Mouse (Mus musculus): ENCODE results near the gene Obp2a. TPM values are rescaled to one million over a fixed set of nuclear protein-coding genes. Genes with fewer than 3 reads are reported as not detected.
"Not testable (repeated sequence)": the region's sequence is repeated elsewhere in the genome, so short reads cannot be mapped to it uniquely, and the experiment has no call there.

The Obp2a gene
- polyA plus RNA-seq, 1 experiment from 2014 or later: not detected

DNA sequence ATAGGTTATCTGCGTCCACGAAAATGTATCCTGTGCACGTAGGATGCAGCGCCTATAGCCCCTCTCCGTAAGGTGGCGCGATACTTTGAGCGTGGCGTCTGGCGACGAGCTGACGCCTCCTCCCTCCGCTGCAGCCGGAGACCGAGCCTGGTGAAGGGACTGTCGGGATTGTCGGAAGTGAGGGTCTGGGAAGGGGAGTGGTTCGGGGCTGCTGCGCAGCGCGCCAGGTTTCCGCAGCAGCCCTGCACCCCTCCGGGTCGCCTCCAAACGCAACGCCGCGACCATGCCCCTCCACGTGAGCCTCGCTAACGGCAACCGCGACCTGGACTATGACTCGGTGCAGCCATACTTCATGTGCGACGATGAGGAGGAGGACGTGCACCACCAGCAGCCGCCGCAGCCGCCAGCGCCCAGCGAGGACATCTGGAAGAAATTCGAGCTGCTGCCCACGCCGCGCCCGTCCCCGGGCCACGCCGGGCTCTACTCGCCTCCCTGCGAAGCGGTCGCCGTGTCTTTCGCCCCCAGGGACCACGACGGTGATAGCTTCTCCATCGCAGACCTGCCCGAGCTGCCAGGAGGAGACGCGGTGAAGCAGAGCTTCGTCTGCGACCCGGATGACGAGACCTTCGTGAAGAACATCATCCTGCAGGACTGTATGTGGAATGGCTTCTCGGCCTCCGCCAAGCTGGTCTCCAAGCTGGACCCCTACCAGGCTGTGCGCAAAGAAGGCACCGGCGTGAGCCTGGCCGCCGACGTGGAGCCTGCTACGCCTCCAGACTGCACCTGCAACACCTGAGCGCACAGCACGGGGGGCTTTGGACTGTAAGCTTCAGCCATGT, 7.0 kb downstream of the Obp2a start, which contains the start of gene Bmyc:
Bmyc (plus strand) TSS at position 97 of the 839 bp plus-strand sequence.
- DNase-seq (ENCODE audit: low spot score) (peak; percentile 91), ATAC-seq (ENCODE audit: low FRiP score) (peak; percentile 96)
- Histone ChIP-seq H3K4me1 (replicated peaks; ENCODE audit: control insufficient read depth, insufficient read depth, low read length) (peaks cover 14% of the 10 kb centered on the region), H3K4me3 (replicated peaks; ENCODE audit: low read length) (peak within 1 kb of the TSS; percentile 91), H3K9me3 (ENCODE audit: control insufficient read depth, low read length) (no peaks in the 10 kb centered on the region), H3K27me3 (ENCODE audit: control insufficient read depth, insufficient read depth, low read length) (no peaks in the 10 kb centered on the region), H3K9ac (peak within 1 kb of the TSS; percentile 91), H3K27ac (peak within 1 kb of the TSS; percentile 88), H3K4me2 (replicated peaks) (peak within 1 kb of the TSS; percentile 79), H3K36me3 (replicated peaks; ENCODE audit: control insufficient read depth, insufficient read depth) (no peaks in the 10 kb centered on the region)
- under 1% methylated on average over 78 of the region's 78 CpGs for WGBS

DNA sequence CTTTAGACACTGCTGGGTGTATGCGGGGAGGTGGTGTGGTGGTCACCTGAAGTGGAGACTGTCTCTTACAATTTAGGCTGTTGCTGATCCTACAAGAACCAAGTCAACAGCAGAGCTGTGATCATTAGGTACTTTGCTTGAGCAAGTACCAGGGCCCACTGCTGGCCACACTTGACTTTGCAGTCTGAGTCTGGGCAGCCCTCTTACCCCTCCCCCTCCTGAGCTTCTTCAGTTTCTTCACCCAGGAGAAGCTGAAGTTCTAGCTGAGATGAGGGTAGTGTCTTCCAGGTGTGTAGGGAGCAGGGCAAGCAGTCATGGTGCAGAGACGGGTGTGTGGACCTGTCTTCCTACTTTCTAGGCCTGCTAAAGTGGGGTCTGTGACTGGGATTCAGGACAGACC, 8.3 kb downstream of the Obp2a start:
- H3K4me1 ChIP-seq (replicated peaks; ENCODE audit: control insufficient read depth, insufficient read depth, low read length): peaks cover 14% of the 10 kb centered on the region
- H3K9me3 ChIP-seq (ENCODE audit: control insufficient read depth, low read length): no peaks in the 10 kb centered on the region
- peak overlapping the region; percentile 91 for H3K4me3 ChIP-seq (replicated peaks; ENCODE audit: low read length)
- peak; percentile 40 for DNase-seq (ENCODE audit: low spot score)
- H3K4me2 ChIP-seq (replicated peaks): peak overlapping the region; percentile 79
- no peak overlapping the region for H3K9ac ChIP-seq
- 67% methylated on average over 2 of the region's 2 CpGs for WGBS
- no peaks in the 10 kb centered on the region for H3K36me3 ChIP-seq (replicated peaks; ENCODE audit: control insufficient read depth, insufficient read depth)
- no peaks in the 10 kb centered on the region for H3K27me3 ChIP-seq (ENCODE audit: control insufficient read depth, insufficient read depth, low read length)
- H3K27ac ChIP-seq: no peak overlapping the region
- no peak for ATAC-seq (ENCODE audit: low FRiP score)

GRCm38 (mm10) chr2:25709056-25709455, 9.2 kb downstream of the Obp2a start:
- WGBS: 100% methylated on average over 1 of the region's 1 CpGs
- not testable (repeated sequence) for H3K36me3 ChIP-seq (replicated peaks; ENCODE audit: control insufficient read depth, insufficient read depth); H3K27me3 ChIP-seq (ENCODE audit: control insufficient read depth, insufficient read depth, low read length); H3K9ac ChIP-seq; DNase-seq (ENCODE audit: low spot score); ATAC-seq (ENCODE audit: low FRiP score); H3K4me3 ChIP-seq (replicated peaks; ENCODE audit: low read length); H3K9me3 ChIP-seq (ENCODE audit: control insufficient read depth, low read length); H3K27ac ChIP-seq
- H3K4me1 ChIP-seq (replicated peaks; ENCODE audit: control insufficient read depth, insufficient read depth, low read length): peaks cover 14% of the 10 kb centered on the region
- peak overlapping the region; percentile 79; the same call in 1 of the 2 replicates for H3K4me2 ChIP-seq (replicated peaks)

GRCm38 (mm10) chr2:25709791-25710190, 9.9 kb downstream of the Obp2a start:
- not testable (repeated sequence) for H3K36me3 ChIP-seq (replicated peaks; ENCODE audit: control insufficient read depth, insufficient read depth); H3K4me2 ChIP-seq (replicated peaks); H3K27me3 ChIP-seq (ENCODE audit: control insufficient read depth, insufficient read depth, low read length); H3K9me3 ChIP-seq (ENCODE audit: control insufficient read depth, low read length); ATAC-seq (ENCODE audit: low FRiP score); DNase-seq (ENCODE audit: low spot score); H3K27ac ChIP-seq; H3K9ac ChIP-seq; H3K4me3 ChIP-seq (replicated peaks; ENCODE audit: low read length)
- 66% methylated on average over 2 of the region's 2 CpGs for WGBS
- H3K4me1 ChIP-seq (replicated peaks; ENCODE audit: control insufficient read depth, insufficient read depth, low read length): peaks cover 14% of the 10 kb centered on the region

DNA sequence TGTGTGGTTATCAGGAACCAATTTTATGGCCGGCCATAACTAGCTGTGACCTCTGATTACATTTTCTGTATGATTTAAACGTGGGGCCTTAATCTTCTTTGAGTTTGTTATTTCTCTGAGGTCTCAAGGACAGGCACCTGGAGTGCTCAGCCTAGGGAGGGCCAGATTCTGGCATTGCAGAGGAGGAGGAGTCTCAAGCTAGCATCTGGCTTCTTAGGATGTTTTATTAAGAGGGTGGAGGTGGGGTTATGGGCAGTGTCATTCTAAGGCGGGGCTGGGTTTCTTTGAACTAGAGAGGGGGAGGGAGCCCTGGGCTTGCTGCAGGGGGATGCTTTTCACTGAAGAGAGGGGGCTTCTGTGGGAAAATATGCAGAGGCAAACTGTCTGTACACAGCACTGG, 11.8 kb downstream of the Obp2a start:
- 36% methylated on average over 3 of the region's 3 CpGs for WGBS
- not testable (repeated sequence) for H3K9ac ChIP-seq; H3K4me3 ChIP-seq (replicated peaks; ENCODE audit: low read length); DNase-seq (ENCODE audit: low spot score); ATAC-seq (ENCODE audit: low FRiP score); H3K9me3 ChIP-seq (ENCODE audit: control insufficient read depth, low read length); H3K36me3 ChIP-seq (replicated peaks; ENCODE audit: control insufficient read depth, insufficient read depth); H3K27ac ChIP-seq; H3K27me3 ChIP-seq (ENCODE audit: control insufficient read depth, insufficient read depth, low read length); H3K4me2 ChIP-seq (replicated peaks)
- peaks cover 14% of the 10 kb centered on the region for H3K4me1 ChIP-seq (replicated peaks; ENCODE audit: control insufficient read depth, insufficient read depth, low read length)

- DNase-seq (ENCODE audit: low spot score) (no peak), ATAC-seq (ENCODE audit: low FRiP score) (no peak)
- H3K27ac ChIP-seq: no peak overlapping the region
- H3K4me1 ChIP-seq (replicated peaks; ENCODE audit: control insufficient read depth, insufficient read depth, low read length): no peaks in the 10 kb centered on the region
- H3K36me3 ChIP-seq (replicated peaks; ENCODE audit: control insufficient read depth, insufficient read depth): no peaks in the 10 kb centered on the region
- no peaks in the 10 kb centered on the region for H3K9me3 ChIP-seq (ENCODE audit: control insufficient read depth, low read length)
- no peak overlapping the region for H3K4me2 ChIP-seq (replicated peaks)
- H3K27me3 ChIP-seq (ENCODE audit: control insufficient read depth, insufficient read depth, low read length): no peaks in the 10 kb centered on the region
- H3K4me3 ChIP-seq (replicated peaks; ENCODE audit: low read length): no peak overlapping the region
- H3K9ac ChIP-seq: no peak overlapping the region
Observed at GRCm38 (mm10) chr2:25717222-25717621, 17.4 kb downstream of the Obp2a start.

GRCm38 (mm10) chr2:25733199-25733930, 33.5 kb downstream of the Obp2a start:
- Histone ChIP-seq H3K27me3 (ENCODE audit: control insufficient read depth, insufficient read depth, low read length) (no peaks in the 10 kb centered on the region), H3K4me3 (replicated peaks; ENCODE audit: low read length) (no peak overlapping the region), H3K9ac (no peak overlapping the region), H3K27ac (no peak overlapping the region), H3K36me3 (replicated peaks; ENCODE audit: control insufficient read depth, insufficient read depth) (no peaks in the 10 kb centered on the region), H3K4me1 (replicated peaks; ENCODE audit: control insufficient read depth, insufficient read depth, low read length) (no peaks in the 10 kb centered on the region), H3K9me3 (ENCODE audit: control insufficient read depth, low read length) (peaks cover 4% of the 10 kb centered on the region; the same call in 1 of the 2 replicates), H3K4me2 (replicated peaks) (no peak overlapping the region)
- ATAC-seq (ENCODE audit: low FRiP score) (no peak), DNase-seq (ENCODE audit: low spot score) (no peak)
- WGBS: 74% methylated on average over 2 of the region's 2 CpGs

- H3K4me2 ChIP-seq (replicated peaks); H3K9me3 ChIP-seq (ENCODE audit: control insufficient read depth, low read length); H3K4me3 ChIP-seq (replicated peaks; ENCODE audit: low read length); H3K36me3 ChIP-seq (replicated peaks; ENCODE audit: control insufficient read depth, insufficient read depth); H3K4me1 ChIP-seq (replicated peaks; ENCODE audit: control insufficient read depth, insufficient read depth, low read length); DNase-seq (ENCODE audit: low spot score); ATAC-seq (ENCODE audit: low FRiP score); H3K9ac ChIP-seq; H3K27me3 ChIP-seq (ENCODE audit: control insufficient read depth, insufficient read depth, low read length); H3K27ac ChIP-seq: not testable (repeated sequence)
- 70% methylated on average over 3 of the region's 3 CpGs for WGBS
Observed at GRCm38 (mm10) chr2:25736709-25737108, 36.9 kb downstream of the Obp2a start, which contains the start of gene Obp2b. Gene Obp2b (plus strand): TSS chr2:25737009.

DNA sequence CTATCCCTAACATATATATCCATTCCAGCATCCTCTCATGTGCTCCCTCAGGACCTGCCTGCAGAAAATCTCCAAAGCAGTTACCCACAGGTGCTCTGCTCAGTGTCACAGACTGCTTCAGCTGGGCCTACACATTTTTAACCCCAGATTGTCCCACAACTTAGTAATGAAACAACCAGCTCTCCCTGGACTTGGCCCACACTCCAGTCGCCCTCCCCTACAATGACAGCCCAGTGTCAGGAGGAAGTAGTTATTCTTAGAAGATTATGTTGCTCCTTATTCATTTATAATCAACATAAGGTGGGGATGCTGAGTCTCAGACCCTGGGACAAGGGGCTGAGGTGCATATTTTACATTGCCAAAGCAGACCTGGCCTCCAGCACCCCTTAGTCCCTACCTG, 41.8 kb downstream of the Obp2a start:
- H3K36me3 ChIP-seq (replicated peaks; ENCODE audit: control insufficient read depth, insufficient read depth): no peaks in the 10 kb centered on the region
- H3K4me1 ChIP-seq (replicated peaks; ENCODE audit: control insufficient read depth, insufficient read depth, low read length): no peaks in the 10 kb centered on the region
- ATAC-seq (ENCODE audit: low FRiP score) (no peak), DNase-seq (ENCODE audit: low spot score) (no peak)
- no peaks in the 10 kb centered on the region for H3K9me3 ChIP-seq (ENCODE audit: control insufficient read depth, low read length)
- no peaks in the 10 kb centered on the region for H3K27me3 ChIP-seq (ENCODE audit: control insufficient read depth, insufficient read depth, low read length)
- H3K27ac ChIP-seq: no peak overlapping the region
- H3K4me2 ChIP-seq (replicated peaks): no peak overlapping the region
- H3K9ac ChIP-seq: no peak overlapping the region
- WGBS: 75% methylated on average over 1 of the region's 1 CpGs
- no peak overlapping the region for H3K4me3 ChIP-seq (replicated peaks; ENCODE audit: low read length)
